Mouse (Mus musculus) kidney, postnatal 4 days (tissue): ENCODE data around the gene Rfx2.

ENCODE experiments used
- DNase-seq, 2 experiments: peaks; one replicate each; pipeline ENCODE4 v3.0.0; 2021; ENCODE audit warnings: mixed read lengths in 2 of 2

Rfx2 gene

DNA sequence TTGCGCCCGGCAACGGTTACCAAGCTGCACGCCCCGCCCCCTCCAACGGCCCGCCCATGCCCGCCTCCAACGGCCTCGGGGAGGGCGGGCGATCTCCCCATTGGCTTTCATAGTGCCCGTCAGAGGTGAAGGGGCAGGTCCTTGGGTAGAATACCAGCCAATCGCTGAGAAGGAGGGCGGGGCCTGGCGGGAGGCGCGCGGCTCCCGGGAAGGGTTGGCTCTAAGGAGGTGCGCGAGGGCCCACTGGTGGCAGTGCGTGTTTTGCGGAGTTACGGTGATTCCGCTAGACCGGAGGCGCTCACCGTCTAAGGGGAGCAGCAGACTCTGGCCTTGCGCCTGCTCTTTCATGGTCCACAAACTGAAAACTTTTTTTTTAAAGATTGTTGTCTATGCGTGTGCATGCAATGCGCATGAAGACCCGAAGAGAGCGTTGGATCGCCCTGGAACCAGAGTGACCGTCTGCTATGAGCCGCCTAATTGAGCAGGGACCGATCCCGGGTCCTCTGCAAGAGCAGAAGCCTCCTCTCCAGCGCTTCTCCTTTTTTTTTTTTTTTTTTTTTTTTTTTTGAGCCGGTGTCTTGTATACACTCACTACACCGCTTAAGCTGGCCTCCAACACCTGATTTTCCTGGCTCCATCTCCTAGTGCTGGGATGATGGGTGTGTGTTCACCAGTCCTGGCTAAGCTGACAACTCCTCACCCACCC, 451 bp upstream of the Rfx2 start:
- peak; percentile 99 to 100 for DNase-seq

DNA sequence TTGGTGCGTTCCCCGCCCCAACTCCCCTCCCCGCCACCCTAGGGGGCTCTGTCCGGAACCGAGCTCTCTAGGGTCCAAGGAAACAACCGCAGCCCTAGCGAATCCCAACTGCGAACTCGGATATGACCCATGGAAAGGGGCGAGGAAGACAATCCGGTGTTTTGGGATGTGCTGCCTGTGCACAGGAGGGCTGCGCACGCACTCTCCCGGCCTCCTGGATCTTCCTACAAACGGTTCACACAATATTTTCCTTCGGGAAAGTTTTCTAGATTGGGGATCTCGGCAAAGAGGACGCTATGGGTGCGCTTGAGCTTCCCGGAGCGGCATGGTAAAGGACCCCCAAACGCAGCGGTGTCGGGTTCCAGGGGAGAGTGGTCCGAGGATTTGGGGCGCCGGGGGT, 1.0 kb downstream of the Rfx2 start:
- peak; percentile 48 to 57 for DNase-seq

GRCm38 (mm10) chr17:56829171-56829570, 1.6 kb downstream of the Rfx2 start:
- no peak for DNase-seq

DNA sequence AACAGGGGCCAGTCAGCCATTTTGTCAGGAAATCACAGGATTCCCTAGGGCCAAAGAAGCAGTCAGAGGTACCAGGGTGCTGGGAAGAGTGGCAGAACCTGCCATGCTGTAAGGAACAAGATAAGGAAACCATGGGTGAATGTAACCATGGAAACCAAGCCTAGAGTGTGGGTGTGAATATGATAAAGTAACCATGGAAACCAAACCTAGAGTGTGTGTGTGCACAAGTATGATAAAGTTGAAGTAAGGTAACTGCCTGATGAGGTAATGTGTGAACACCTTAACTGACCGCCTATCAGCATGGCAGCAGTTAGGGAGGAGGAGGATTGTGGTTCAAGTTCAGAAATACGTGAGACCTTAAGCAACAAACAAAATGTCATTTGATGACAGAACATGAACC, 4.1 kb downstream of the Rfx2 start:
- no peak for DNase-seq

GRCm38 (mm10) chr17:56823352-56823751, 7.5 kb downstream of the Rfx2 start:
- DNase-seq: no peak

- no peak for DNase-seq
Measured at GRCm38 (mm10) chr17:56822380-56822779, 8.4 kb downstream of the Rfx2 start.

- DNase-seq: no peak
Measured at GRCm38 (mm10) chr17:56819694-56820111, 11.1 kb downstream of the Rfx2 start.

DNA sequence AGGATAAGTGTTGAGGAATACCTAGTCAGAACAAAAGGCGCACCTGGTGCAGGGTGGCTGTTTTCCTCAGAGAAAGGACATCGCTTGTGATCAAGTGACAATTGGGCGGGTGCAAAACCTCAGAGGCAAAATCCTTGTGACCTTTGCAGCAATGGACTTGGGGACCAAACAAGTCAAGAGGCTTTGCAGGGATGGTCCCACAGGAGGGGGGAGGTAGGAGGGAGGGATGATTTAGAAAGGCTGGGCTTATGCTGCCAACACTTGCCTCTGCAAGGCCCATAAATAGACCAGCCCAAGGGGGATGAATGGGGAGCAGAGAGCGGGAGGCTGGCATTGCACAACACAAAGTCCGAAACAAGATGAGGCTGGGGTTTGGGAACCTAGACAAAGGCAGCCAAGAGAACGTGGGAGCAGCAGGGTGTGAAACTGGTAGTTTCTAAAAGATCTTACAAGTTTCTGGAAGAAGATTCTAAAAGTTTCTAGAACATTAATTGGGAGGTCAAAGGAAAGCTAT, 11.7 kb downstream of the Rfx2 start:
- DNase-seq: no peak

GRCm38 (mm10) chr17:56818067-56818636, 12.7 kb downstream of the Rfx2 start:
- DNase-seq: peak; percentile 64 to 71

DNA sequence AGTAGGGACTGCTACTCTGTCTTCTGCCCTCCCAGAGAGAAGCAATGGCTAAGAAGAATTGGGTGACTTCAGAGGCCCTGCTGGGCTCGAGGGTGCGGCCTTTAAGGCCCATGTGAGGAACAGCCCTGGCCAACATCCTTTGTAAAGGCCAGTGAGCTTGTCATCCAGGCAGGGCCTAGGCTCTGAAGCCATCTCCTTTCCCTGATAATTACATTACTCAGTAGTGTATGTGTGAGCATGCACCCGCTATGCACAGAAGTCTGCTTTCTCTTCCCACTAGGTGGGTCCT, 15.8 kb downstream of the Rfx2 start:
- DNase-seq: no peak

DNA sequence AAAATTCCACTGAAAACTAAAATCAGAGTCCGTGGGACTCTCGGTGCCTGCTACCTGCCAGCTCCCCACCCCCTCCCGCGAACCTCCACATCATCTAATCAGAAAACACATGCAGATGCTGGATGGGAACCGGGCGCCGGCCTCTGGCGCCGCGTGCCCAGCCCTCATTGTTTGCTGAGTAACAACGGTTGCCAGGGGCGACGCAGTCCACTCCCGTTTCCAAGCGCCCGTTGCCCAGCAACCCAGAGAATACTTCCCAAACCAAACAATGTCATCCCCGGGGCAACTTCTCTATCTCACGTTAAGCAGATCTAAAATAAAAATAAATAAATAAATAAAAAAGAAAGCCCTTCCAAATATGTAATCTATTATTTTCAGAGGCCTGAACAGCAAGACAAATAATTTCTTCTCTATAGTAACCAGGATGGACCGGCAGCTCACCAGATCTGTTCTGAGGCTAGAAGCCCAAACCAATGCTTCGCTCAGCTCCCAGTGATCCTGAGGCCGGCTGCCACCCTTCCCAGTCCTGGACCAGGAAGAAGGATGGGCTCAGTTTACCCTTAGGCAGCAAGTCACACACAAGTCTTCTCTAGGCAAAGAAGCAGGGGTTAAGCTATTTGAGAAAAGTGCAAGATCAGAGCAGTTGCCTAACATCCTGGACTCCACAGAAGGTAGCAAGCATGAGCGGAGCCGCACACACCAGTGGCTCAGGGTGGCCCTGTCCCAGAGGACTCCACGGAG, 16.3 kb downstream of the Rfx2 start:
- peak; percentile 82 to 85 for DNase-seq

DNA sequence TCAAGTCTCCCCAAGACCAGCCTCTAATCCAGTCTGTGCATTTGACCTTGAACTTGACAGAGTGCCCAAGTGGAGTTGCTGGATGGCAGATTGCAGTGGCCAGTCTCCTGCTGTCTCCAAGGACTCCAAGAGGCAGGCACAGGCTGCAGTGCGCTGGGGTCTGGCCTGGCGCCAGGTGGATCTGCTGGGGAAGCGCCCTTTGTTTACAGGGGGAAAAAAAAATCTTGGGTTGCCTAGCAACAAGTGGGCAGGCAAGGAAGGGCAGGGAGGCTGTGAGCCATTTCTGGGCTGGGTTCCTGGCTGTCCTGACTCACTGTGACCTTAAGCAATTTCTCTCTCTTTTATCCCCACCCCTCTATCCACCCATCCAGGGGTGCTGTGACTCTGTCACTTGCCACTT, 20.6 kb downstream of the Rfx2 start:
- peak; percentile 84 to 90 for DNase-seq

DNA sequence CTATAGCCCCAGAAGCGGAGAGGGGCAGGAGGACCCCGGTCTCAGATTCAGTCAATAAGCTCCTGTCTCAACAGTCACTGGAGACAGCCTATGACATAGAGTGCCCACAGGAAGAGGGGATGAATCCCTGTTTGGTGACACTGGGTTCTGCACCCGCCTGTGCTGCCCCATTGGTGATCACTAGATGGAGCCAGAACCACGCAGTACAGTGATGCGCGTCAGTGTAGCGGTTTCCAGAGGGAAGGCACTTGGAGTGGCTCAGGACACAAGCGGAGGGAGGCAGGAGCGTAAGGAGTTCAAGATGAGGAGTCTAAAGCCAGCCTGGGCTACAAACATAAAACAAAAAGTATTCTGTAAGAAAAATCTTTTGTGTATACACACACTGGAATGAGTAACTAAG, 22.3 kb downstream of the Rfx2 start:
- peak; percentile 85 to 86 for DNase-seq

DNA sequence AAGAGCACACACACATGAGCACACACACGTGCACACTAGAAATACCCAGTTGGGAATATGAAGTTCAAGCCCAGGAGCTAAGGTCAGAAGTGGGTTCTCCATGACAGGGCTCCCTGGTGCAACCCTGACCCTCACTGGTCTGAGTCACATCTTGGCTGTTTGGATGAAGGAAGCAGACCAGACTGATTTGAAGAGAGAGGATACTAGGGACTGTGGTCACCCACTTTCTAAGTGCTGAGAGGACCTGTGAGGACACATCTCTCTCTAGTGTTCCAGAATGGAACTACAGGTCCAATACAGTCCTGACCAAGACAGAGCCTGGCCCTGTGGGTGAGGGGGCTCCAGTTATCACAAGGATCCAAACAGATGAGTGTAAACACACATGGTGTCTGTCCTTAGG, 25.0 kb downstream of the Rfx2 start:
- DNase-seq: no peak

GRCm38 (mm10) chr17:56804952-56805351, 25.9 kb downstream of the Rfx2 start:
- DNase-seq: no peak

GRCm38 (mm10) chr17:56802065-56802464, 28.7 kb downstream of the Rfx2 start:
- DNase-seq: no peak

DNA sequence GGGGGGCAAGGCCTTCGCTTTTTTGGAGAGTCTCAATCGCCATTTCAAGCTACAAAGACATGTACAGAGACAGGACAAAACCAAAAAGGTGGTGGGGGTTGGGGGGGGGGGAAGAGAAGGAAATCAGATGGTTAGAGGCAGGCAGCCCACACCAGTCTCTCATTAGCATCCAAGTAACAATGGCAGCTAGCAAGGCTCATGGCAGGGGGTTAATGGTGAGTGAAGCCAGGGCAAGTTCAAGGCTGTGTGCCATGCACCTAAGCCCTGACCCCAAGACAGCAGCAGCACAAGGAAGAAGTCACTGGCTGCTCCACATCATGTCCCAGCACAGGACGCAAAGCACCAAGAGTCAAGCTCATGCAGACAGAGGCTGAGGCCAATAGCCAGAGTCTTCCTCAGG, 31.5 kb downstream of the Rfx2 start:
- no peak for DNase-seq

DNA sequence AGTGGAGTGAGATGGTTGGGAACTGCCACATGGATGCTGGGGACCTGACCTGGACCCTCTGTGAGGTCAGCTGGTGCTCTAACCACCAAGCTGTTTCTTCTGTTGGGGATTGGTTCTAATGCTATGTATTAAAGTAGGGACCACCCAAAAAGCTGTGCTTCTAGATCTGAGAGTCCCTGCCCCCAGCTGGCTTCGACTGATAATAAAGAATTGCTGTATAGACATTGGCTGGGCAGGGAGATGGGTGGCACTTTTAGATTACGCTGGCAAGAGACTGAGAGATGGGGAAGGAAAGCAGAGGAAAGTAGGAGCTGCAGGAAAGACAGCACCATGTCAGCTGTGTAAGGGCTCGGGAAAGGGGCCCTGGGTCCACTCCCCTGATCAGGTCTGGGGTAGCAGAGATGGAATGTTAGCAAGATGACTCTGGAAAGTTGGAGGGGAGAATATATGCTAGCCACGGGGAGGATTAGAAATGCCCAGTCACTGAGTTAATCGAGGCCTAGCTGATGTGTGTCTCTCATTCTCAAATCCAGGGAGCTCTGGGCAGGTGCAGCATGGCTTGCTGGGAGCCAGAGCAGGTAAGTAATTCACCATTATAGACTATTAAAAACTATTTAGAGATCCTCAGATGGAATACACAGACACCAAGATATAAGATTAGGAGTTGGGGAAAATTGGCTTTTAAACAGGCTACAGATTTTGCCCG, 37.0 kb downstream of the Rfx2 start:
- no peak for DNase-seq

DNA sequence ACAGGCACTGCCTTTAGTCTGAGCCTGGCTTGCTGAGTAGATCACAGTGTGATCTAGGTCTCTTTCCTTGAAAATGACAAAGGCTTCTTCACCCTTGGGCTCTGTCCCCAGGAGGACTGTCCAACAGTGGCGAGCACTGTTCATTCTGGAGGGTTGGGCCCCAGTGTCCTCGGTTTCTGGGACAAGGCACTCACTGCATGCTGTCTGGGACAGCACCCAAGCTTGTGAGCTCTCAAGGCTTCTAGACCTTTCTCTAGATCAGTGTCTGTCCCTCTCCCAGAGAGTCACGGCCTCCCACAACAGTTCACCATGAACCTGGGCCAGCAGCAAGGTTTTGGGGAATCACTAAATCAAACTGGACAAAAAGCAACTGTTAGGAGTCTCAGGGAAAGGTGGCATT, 38.2 kb downstream of the Rfx2 start:
- no peak for DNase-seq

GRCm38 (mm10) chr17:56789286-56789685, 41.5 kb downstream of the Rfx2 start:
- no peak for DNase-seq

DNA sequence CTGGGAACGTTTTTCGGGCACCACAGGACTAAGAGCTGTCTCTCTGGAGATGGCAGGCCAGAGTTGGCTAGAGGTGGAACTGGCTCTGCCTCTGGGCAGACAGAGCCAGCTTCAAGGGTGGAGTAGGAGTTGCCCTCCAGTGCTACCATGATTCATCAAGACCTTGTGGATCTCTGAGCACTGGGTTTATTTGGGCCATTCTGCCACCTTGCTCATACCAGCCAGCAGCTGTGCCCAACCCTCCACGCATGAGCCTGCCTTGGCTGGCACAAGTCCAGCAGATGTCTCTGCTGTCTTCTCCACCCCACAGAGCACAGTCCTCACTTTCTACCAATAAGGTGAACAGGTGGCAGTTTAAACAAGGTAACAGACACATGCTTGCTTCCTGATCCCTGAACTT, 41.9 kb downstream of the Rfx2 start:
- DNase-seq: no peak

GRCm38 (mm10) chr17:56780291-56780978, 50.4 kb downstream of the Rfx2 start:
- peak in 1 of 2 experiments; percentile 38 for DNase-seq
